Mouse (Mus musculus) heart, adult 18-20 months (tissue): ENCODE results near the gene Osbpl6. TPM values are rescaled to one million over a fixed set of nuclear protein-coding genes. Genes with fewer than 3 reads are reported as not detected.
A peak's percentile ranks its signal among the peaks of the same experiment; 100 is the strongest.

Experiments used
- DNase-seq, 2 experiments: peaks; one replicate each; pipeline ENCODE4 v3.0.0; 2021 to 2022; ENCODE audit warnings: mixed read lengths in 1 of 2
- total RNA-seq, 2 experiments: library from RNA; stranded (reverse); gene quantifications; 2 replicates each; pipeline ENCODE4 v1.2.3; 2021

The Osbpl6 gene
- total RNA-seq, 2 experiments from 2014 or later: 15.5 to 16.8 TPM

GRCm38 (mm10) chr2:76421411-76421924 lies 15.2 kb downstream of the Osbpl6 start:
- DNase-seq: no peak

- DNase-seq: no peak
Measured at GRCm38 (mm10) chr2:76426816-76427215, 20.5 kb downstream of the Osbpl6 start.

GRCm38 (mm10) chr2:76429318-76429717 lies 23.0 kb downstream of the Osbpl6 start:
- DNase-seq: no peak

- no peak for DNase-seq
Measured at GRCm38 (mm10) chr2:76429855-76430254, 23.5 kb downstream of the Osbpl6 start.

- no peak for DNase-seq
Measured at GRCm38 (mm10) chr2:76430539-76430938, 24.2 kb downstream of the Osbpl6 start.

- no peak for DNase-seq
Measured at GRCm38 (mm10) chr2:76434224-76434623, 27.9 kb downstream of the Osbpl6 start.

- DNase-seq: no peak
Measured at GRCm38 (mm10) chr2:76435667-76436239, 29.4 kb downstream of the Osbpl6 start.

GRCm38 (mm10) chr2:76437372-76437771 lies 31.1 kb downstream of the Osbpl6 start:
- DNase-seq: no peak

GRCm38 (mm10) chr2:76439540-76439939 lies 33.2 kb downstream of the Osbpl6 start:
- DNase-seq: no peak

- DNase-seq: peak; percentile 21 to 47
Measured at GRCm38 (mm10) chr2:76442086-76442485, 35.8 kb downstream of the Osbpl6 start.

- DNase-seq: no peak
Measured at GRCm38 (mm10) chr2:76449836-76450355, 43.6 kb downstream of the Osbpl6 start.

GRCm38 (mm10) chr2:76466723-76467122 lies 60.4 kb downstream of the Osbpl6 start:
- no peak for DNase-seq

GRCm38 (mm10) chr2:76468204-76468603 lies 61.9 kb downstream of the Osbpl6 start:
- peak; percentile 36 to 59 for DNase-seq

GRCm38 (mm10) chr2:76469091-76469750 lies 62.9 kb downstream of the Osbpl6 start:
- DNase-seq: no peak

- no peak for DNase-seq
Measured at GRCm38 (mm10) chr2:76469751-76470099, 63.4 kb downstream of the Osbpl6 start.

- no peak for DNase-seq
Measured at GRCm38 (mm10) chr2:76470391-76470790, 64.1 kb downstream of the Osbpl6 start.

- DNase-seq: no peak
Measured at GRCm38 (mm10) chr2:76475788-76476187, 69.5 kb downstream of the Osbpl6 start.

GRCm38 (mm10) chr2:76488764-76489163 lies 82.5 kb downstream of the Osbpl6 start:
- no peak for DNase-seq

- no peak for DNase-seq
Measured at GRCm38 (mm10) chr2:76490198-76490597, 83.9 kb downstream of the Osbpl6 start.

- no peak for DNase-seq
Measured at GRCm38 (mm10) chr2:76491371-76491770, 85.1 kb downstream of the Osbpl6 start.

- no peak for DNase-seq
Measured at GRCm38 (mm10) chr2:76492224-76492623, 85.9 kb downstream of the Osbpl6 start.

GRCm38 (mm10) chr2:76496006-76496748 lies 89.9 kb downstream of the Osbpl6 start:
- DNase-seq: peak; percentile 6 to 8

- peak in 1 of 2 experiments; percentile 19 for DNase-seq
Measured at GRCm38 (mm10) chr2:76496749-76497140, 90.4 kb downstream of the Osbpl6 start.
